17 mouse cellular contexts compared by ENCODE assay signal in the genomic region with DNA sequence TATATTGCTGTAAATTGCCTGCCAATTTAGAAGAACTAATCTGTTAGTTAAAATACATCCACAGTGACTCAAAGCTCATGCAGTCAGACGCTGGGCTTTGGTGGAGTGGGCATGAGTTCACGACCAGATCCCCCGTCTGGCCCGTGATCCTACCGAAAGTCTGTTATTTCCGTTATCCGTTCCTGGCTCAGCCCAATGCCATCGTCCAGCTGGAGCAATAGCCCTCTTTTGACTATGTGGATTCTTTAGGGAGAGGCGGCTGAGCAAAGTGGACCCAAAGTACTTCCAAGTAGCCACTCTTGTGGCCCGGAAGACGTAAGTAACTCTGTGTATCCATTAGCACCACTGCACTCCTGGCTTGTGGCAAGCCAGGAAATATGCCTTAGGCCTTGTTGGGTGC. TPM values are rescaled to one million over a fixed set of nuclear protein-coding genes. Genes with fewer than 3 reads are reported as not detected.
DNase-seq lines count a peak whose midpoint lies in the region; ATAC-seq and TF ChIP-seq lines count a peak whose summit lies in the region.
"Had no signal": no experiment of that assay in that cellular context is flagged by ENCODE, and none has a peak within 500 bp of the region (broad histone marks: within the 10 kb centered on the region; RNA-seq: fewer than 3 reads in every experiment).

No protein-coding gene starts in this region.

- no peak overlapping the region for H3K27ac ChIP-seq in limb, embryonic 13.5 days
- no peak overlapping the region for H3K27ac ChIP-seq in limb, embryonic 10.5 days
- no peak overlapping the region for H3K27ac ChIP-seq in ES-Bruce4 (ENCODE audit: insufficient read depth, low read length)
- H3K27ac ChIP-seq in intestine, postnatal 0 days (ENCODE audit: low read depth, low read length), result no peak overlapping the region
- no peak overlapping the region for H3K27ac ChIP-seq in liver, postnatal 0 days (ENCODE audit: low read depth)
- H3K27ac ChIP-seq: forebrain, embryonic 12.5 days; hindbrain, embryonic 14.5 days; left cerebral cortex, adult 2 months; midbrain, embryonic 13.5 days had no signal

- H3K9ac ChIP-seq in limb, embryonic 13.5 days, result no peak overlapping the region
- peak overlapping the region; percentile 48 for H3K9ac ChIP-seq in ES-Bruce4 (ENCODE audit: low read depth, poor library complexity, severe bottlenecking)
- no peak overlapping the region for H3K9ac ChIP-seq in intestine, postnatal 0 days (ENCODE audit: low read depth, low read length)
- no peak overlapping the region for H3K9ac ChIP-seq in liver, postnatal 0 days (replicated peaks)
- H3K9ac ChIP-seq: forebrain, embryonic 12.5 days; hindbrain, embryonic 14.5 days; midbrain, embryonic 13.5 days had no signal

- no peak for ATAC-seq in limb, embryonic 13.5 days (ENCODE audit: low FRiP score, low read depth)
- no peak for ATAC-seq in intestine, postnatal 0 days
- ATAC-seq in liver, postnatal 0 days, result no peak

- no peaks in the 10 kb centered on the region for H3K36me3 ChIP-seq in limb, embryonic 13.5 days
- H3K36me3 ChIP-seq in limb, embryonic 10.5 days, result no peaks in the 10 kb centered on the region
- no peaks in the 10 kb centered on the region for H3K36me3 ChIP-seq in ES-Bruce4 (ENCODE audit: control insufficient read depth, insufficient read depth, low read length, poor library complexity, severe bottlenecking)
- no peaks in the 10 kb centered on the region for H3K36me3 ChIP-seq in intestine, postnatal 0 days (ENCODE audit: control insufficient read depth, insufficient read depth)
- H3K36me3 ChIP-seq in liver, postnatal 0 days (replicated peaks; ENCODE audit: insufficient read depth, low read length), result no peaks in the 10 kb centered on the region
- H3K36me3 ChIP-seq: forebrain, embryonic 12.5 days; midbrain, embryonic 13.5 days had no signal

- TF ChIP-seq EP300 in ES-Bruce4 (IDR thresholded peaks at IDR 0.05; ENCODE audit: insufficient read depth, low read depth, low read length), result no peak
- TF ChIP-seq EP300 in liver, postnatal 0 days (IDR thresholded peaks at IDR 0.05; ENCODE audit: low read depth), result no peak

- TF ChIP-seq CTCF in ES-Bruce4 (IDR thresholded peaks at IDR 0.05; ENCODE audit: low read depth, low read length), result no peak
- no peak for TF ChIP-seq CTCF in intestine, postnatal 0 days (IDR thresholded peaks at IDR 0.05; ENCODE audit: low read depth)
- no peak for TF ChIP-seq CTCF in liver, postnatal 0 days (IDR thresholded peaks at IDR 0.05; ENCODE audit: low read depth)

- intact Hi-C loops in gastrocnemius, postnatal 14 days (cut with DNase I; ENCODE audit: low total_unique reads), result no loop called here

- peak; percentile 9 for DNase-seq in gastrocnemius, postnatal 14 days
- DNase-seq in gastrocnemius, postnatal 25 days, result no peak
- DNase-seq in limb, embryonic 10.5 days (ENCODE audit: low spot score), result no peak
- DNase-seq in liver, postnatal 0 days, result no peak
- no peak for DNase-seq in spleen, postnatal 36 days (ENCODE audit: low spot score in 2 of 2)
- DNase-seq: adrenal gland, adult 8-10 months; cerebellum, adult 8-10 months had no signal

- H3K4me1 ChIP-seq in limb, embryonic 13.5 days, result no peaks in the 10 kb centered on the region
- peaks cover 7% of the 10 kb centered on the region; the same call in 1 of the 2 replicates for H3K4me1 ChIP-seq in limb, embryonic 10.5 days
- H3K4me1 ChIP-seq in ES-Bruce4 (ENCODE audit: control insufficient read depth, insufficient read depth, low read length), result peaks cover 1% of the 10 kb centered on the region
- no peaks in the 10 kb centered on the region for H3K4me1 ChIP-seq in intestine, postnatal 0 days (replicated peaks; ENCODE audit: control insufficient read depth, insufficient read depth, low read length)
- no peaks in the 10 kb centered on the region for H3K4me1 ChIP-seq in liver, postnatal 0 days (ENCODE audit: insufficient read depth)

- WGBS in limb, embryonic 13.5 days, result 59% methylated on average over 11 of the region's 11 CpGs
- 75% methylated on average over 11 of the region's 11 CpGs for WGBS in limb, embryonic 10.5 days
- WGBS in intestine, postnatal 0 days, result 73% methylated on average over 11 of the region's 11 CpGs
- 76% methylated on average over 11 of the region's 11 CpGs for WGBS in liver, postnatal 0 days (ENCODE audit: insufficient replicate concordance)

- no peak overlapping the region for H3K4me3 ChIP-seq in limb, embryonic 13.5 days
- H3K4me3 ChIP-seq in limb, embryonic 10.5 days, result no peak overlapping the region
- H3K4me3 ChIP-seq in ES-Bruce4 (ENCODE audit: low read depth, low read length), result peak overlapping the region; percentile 71
- 0 out of 2 replicates have a peak overlapping the region, but pooled peaks have one; percentile 16 for H3K4me3 ChIP-seq in intestine, postnatal 0 days (ENCODE audit: low read depth, low read length)
- H3K4me3 ChIP-seq in liver, postnatal 0 days (ENCODE audit: low read depth, low read length), result no peak overlapping the region
- H3K4me3 ChIP-seq: forebrain, embryonic 12.5 days; left cerebral cortex, adult 2 months; midbrain, embryonic 13.5 days; myocyte had no signal

- H3K9me3 ChIP-seq in limb, embryonic 13.5 days, result 0 out of 2 replicates have a peak, but pooled peaks cover 5% of the 10 kb centered on the region
- no peaks in the 10 kb centered on the region for H3K9me3 ChIP-seq in limb, embryonic 10.5 days (replicated peaks)
- H3K9me3 ChIP-seq in ES-Bruce4 (replicated peaks; ENCODE audit: control insufficient read depth, insufficient read depth, low read length, poor library complexity, severe bottlenecking), result peaks cover 3% of the 10 kb centered on the region; the same call in 1 of the 2 replicates
- no peaks in the 10 kb centered on the region for H3K9me3 ChIP-seq in intestine, postnatal 0 days (ENCODE audit: control insufficient read depth)
- H3K9me3 ChIP-seq in liver, postnatal 0 days (ENCODE audit: low read length), result peaks cover 6% of the 10 kb centered on the region; the same call in 1 of the 2 replicates
- H3K9me3 ChIP-seq: forebrain, embryonic 12.5 days; midbrain, embryonic 13.5 days had no signal

- peak overlapping the region; percentile 22; the same call in 1 of the 2 replicates for H3K4me2 ChIP-seq in limb, embryonic 13.5 days (replicated peaks)
- peak overlapping the region; percentile 55 for H3K4me2 ChIP-seq in intestine, postnatal 0 days (replicated peaks; ENCODE audit: low read depth)
- H3K4me2 ChIP-seq in liver, postnatal 0 days (ENCODE audit: low read depth, low read length), result no peak overlapping the region
- H3K4me2 ChIP-seq: heart, embryonic 11.5 days; hindbrain, embryonic 14.5 days; liver, embryonic 11.5 days had no signal

- no peak for TF ChIP-seq POLR2A in ES-Bruce4 (IDR thresholded peaks at IDR 0.05; ENCODE audit: insufficient read depth, low read length)

- H3K27me3 ChIP-seq in limb, embryonic 13.5 days, result no peaks in the 10 kb centered on the region
- H3K27me3 ChIP-seq in limb, embryonic 10.5 days (ENCODE audit: low read depth, poor library complexity, severe bottlenecking), result no peaks in the 10 kb centered on the region
- no peaks in the 10 kb centered on the region for H3K27me3 ChIP-seq in ES-Bruce4 (ENCODE audit: control insufficient read depth, insufficient read depth, low read length, poor library complexity, severe bottlenecking)
- H3K27me3 ChIP-seq in intestine, postnatal 0 days (replicated peaks; ENCODE audit: control insufficient read depth, insufficient read depth, low read length), result no peaks in the 10 kb centered on the region
- H3K27me3 ChIP-seq in liver, postnatal 0 days (ENCODE audit: insufficient read depth, low read length), result no peaks in the 10 kb centered on the region
- H3K27me3 ChIP-seq: forebrain, embryonic 12.5 days; midbrain, embryonic 13.5 days had no signal

RNA-seq across cellular contexts. Expression of a gene that starts 49.1 kb away (rescaled TPM):
- total RNA-seq in gastrocnemius, postnatal 14 days (2021), result 100 to 1,000 TPM in 1 of 2 experiments, 10 to 100 TPM in 1; 97.2 to 114 TPM
- total RNA-seq in gastrocnemius, postnatal 25 days (2021), result 100 to 1,000 TPM in 1 of 2 experiments, 10 to 100 TPM in 1; 99.6 to 101 TPM
- polyA plus RNA-seq in limb, embryonic 13.5 days (2015; fragmentation: Nextera tagmentation; extraction: Ambion mirVana), result 79.1 and 90.8 TPM in 2 replicates
- polyA plus RNA-seq in limb, embryonic 10.5 days (2016; fragmentation: Nextera tagmentation; extraction: Ambion mirVana), result 87.3 and 88.1 TPM in 2 replicates
- polyA plus RNA-seq in ES-Bruce4 (2011; ENCODE audit: insufficient read depth, insufficient read length, low read depth, missing spikeins), result 307 and 313 TPM in 2 replicates
- polyA plus RNA-seq in intestine, postnatal 0 days (2015; fragmentation: Nextera tagmentation; extraction: Ambion mirVana), result 52.1 and 53.4 TPM in 2 replicates
- polyA plus RNA-seq in liver, postnatal 0 days (2015; fragmentation: Nextera tagmentation; extraction: Ambion mirVana), result 39.9 and 48.0 TPM in 2 replicates

Comparison
In these comparisons a context has a peak if more than half of its experiments do, and no peak if none do; other contexts are left out.
1. H3K4me3 ChIP-seq: peak in ES-Bruce4 (single experiment) and intestine, postnatal 0 days (single experiment); none in limb, embryonic 13.5 days (single experiment), limb, embryonic 10.5 days (single experiment) and liver, postnatal 0 days (single experiment).